Mouse (Mus musculus): ENCODE data around the gene Hlcs. TPM values are rescaled to one million over a fixed set of nuclear protein-coding genes. Genes with fewer than 3 reads are reported as not detected.

The Hlcs gene
- polyA plus RNA-seq, 1 experiment from 2014 or later = 10.3 TPM

- H3K4me1 ChIP-seq = peaks cover 20% of the 10 kb centered on the region
- no peak overlapping the region for H3K9ac ChIP-seq
- H3K4me3 ChIP-seq = no peak overlapping the region
- no peak overlapping the region for H3K27ac ChIP-seq
- ATAC-seq (ENCODE audit: low FRiP score, low read depth) = no peak
- H3K4me2 ChIP-seq (replicated peaks) = 0 out of 2 replicates have a peak overlapping the region, but pooled peaks have one; percentile 24
- H3K27me3 ChIP-seq (replicated peaks) = peaks cover 17% of the 10 kb centered on the region
- no peaks in the 10 kb centered on the region for H3K9me3 ChIP-seq
- H3K36me3 ChIP-seq = no peaks in the 10 kb centered on the region
- 48% methylated on average over 11 of the region's 11 CpGs for WGBS
These were observed 165.2 kb downstream of the Hlcs start for GRCm38 (mm10) chr16:94148139-94148538.

GRCm38 (mm10) chr16:94143325-94143724 lies 170.0 kb downstream of the Hlcs start:
- H3K27ac ChIP-seq = no peak overlapping the region
- H3K9ac ChIP-seq = no peak overlapping the region
- no peak for ATAC-seq (ENCODE audit: low FRiP score, low read depth)
- WGBS = 24% methylated on average over 10 of the region's 10 CpGs
- no peak overlapping the region for H3K4me3 ChIP-seq
- peaks cover 3% of the 10 kb centered on the region; the same call in 1 of the 2 replicates for H3K27me3 ChIP-seq (replicated peaks)
- no peaks in the 10 kb centered on the region for H3K36me3 ChIP-seq
- no peaks in the 10 kb centered on the region for H3K9me3 ChIP-seq
- H3K4me1 ChIP-seq = peaks cover 13% of the 10 kb centered on the region
- peak overlapping the region; percentile 18; the same call in 1 of the 2 replicates for H3K4me2 ChIP-seq (replicated peaks)

GRCm38 (mm10) chr16:94140746-94141145 lies 172.6 kb downstream of the Hlcs start:
- ATAC-seq (ENCODE audit: low FRiP score, low read depth) = no peak
- 70% methylated on average over 10 of the region's 10 CpGs for WGBS
- Histone ChIP-seq H3K4me3 (no peak overlapping the region), H3K4me1 (peaks cover 8% of the 10 kb centered on the region), H3K9me3 (no peaks in the 10 kb centered on the region), H3K27me3 (replicated peaks) (no peaks in the 10 kb centered on the region), H3K4me2 (replicated peaks) (no peak overlapping the region), H3K27ac (no peak overlapping the region), H3K36me3 (no peaks in the 10 kb centered on the region), H3K9ac (no peak overlapping the region)

- no peak for ATAC-seq (ENCODE audit: low FRiP score, low read depth)
- whole genome bisulfite sequencing = 81% methylated on average over 10 of the region's 10 CpGs
- no peak overlapping the region for H3K4me2 ChIP-seq (replicated peaks)
These were observed 179.2 kb downstream of the Hlcs start for GRCm38 (mm10) chr16:94134218-94134617.

GRCm38 (mm10) chr16:94128236-94128835 lies 185.0 kb downstream of the Hlcs start:
- Histone ChIP-seq H3K27ac (no peak overlapping the region), H3K9me3 (no peaks in the 10 kb centered on the region), H3K9ac (no peak overlapping the region), H3K4me1 (peaks cover 10% of the 10 kb centered on the region), H3K36me3 (no peaks in the 10 kb centered on the region), H3K4me3 (no peak overlapping the region), H3K27me3 (replicated peaks) (peaks cover 43% of the 10 kb centered on the region), H3K4me2 (replicated peaks) (no peak overlapping the region)
- 23% methylated on average over 2 of the region's 2 CpGs for WGBS
- ATAC-seq (ENCODE audit: low FRiP score, low read depth) = no peak

More at GRCm38 (mm10) chr16:94134218-94134617, 179.2 kb downstream of the Hlcs start:
- no peak overlapping the region for H3K27ac ChIP-seq
- H3K9ac ChIP-seq = no peak overlapping the region
- no peak overlapping the region for H3K4me3 ChIP-seq
- H3K36me3 ChIP-seq = no peaks in the 10 kb centered on the region
- H3K9me3 ChIP-seq = no peaks in the 10 kb centered on the region
- no peaks in the 10 kb centered on the region for H3K27me3 ChIP-seq (replicated peaks)
- no peaks in the 10 kb centered on the region for H3K4me1 ChIP-seq

GRCm38 (mm10) chr16:94126200-94126599 lies 187.2 kb downstream of the Hlcs start:
- Histone ChIP-seq H3K4me3 (no peak overlapping the region), H3K36me3 (no peaks in the 10 kb centered on the region), H3K27me3 (replicated peaks) (peaks cover 57% of the 10 kb centered on the region), H3K27ac (no peak overlapping the region), H3K4me1 (peaks cover 10% of the 10 kb centered on the region), H3K4me2 (replicated peaks) (peak overlapping the region; percentile 93), H3K9me3 (no peaks in the 10 kb centered on the region), H3K9ac (no peak overlapping the region)
- WGBS = 38% methylated on average over 9 of the region's 9 CpGs
- no peak for ATAC-seq (ENCODE audit: low FRiP score, low read depth)

- Histone ChIP-seq H3K36me3 (no peaks in the 10 kb centered on the region), H3K4me2 (replicated peaks) (peak overlapping the region; percentile 93), H3K9ac (peak overlapping the region; percentile 38), H3K4me3 (peak overlapping the region; percentile 47), H3K9me3 (no peaks in the 10 kb centered on the region), H3K4me1 (peaks cover 10% of the 10 kb centered on the region), H3K27me3 (replicated peaks) (peaks cover 57% of the 10 kb centered on the region), H3K27ac (no peak overlapping the region)
- peak; percentile 66 for ATAC-seq (ENCODE audit: low FRiP score, low read depth)
- WGBS = 1% methylated on average over 83 of the region's 83 CpGs
These were observed 188.0 kb downstream of the Hlcs start for GRCm38 (mm10) chr16:94125172-94125981.

- Histone ChIP-seq H3K4me1 (peaks cover 5% of the 10 kb centered on the region), H3K27ac (no peak overlapping the region), H3K27me3 (replicated peaks) (peaks cover 64% of the 10 kb centered on the region), H3K9ac (no peak overlapping the region), H3K36me3 (no peaks in the 10 kb centered on the region), H3K9me3 (no peaks in the 10 kb centered on the region), H3K4me3 (no peak overlapping the region), H3K4me2 (replicated peaks) (no peak overlapping the region)
- 73% methylated on average over 11 of the region's 11 CpGs for WGBS
- ATAC-seq (ENCODE audit: low FRiP score, low read depth) = no peak
These were observed 190.1 kb downstream of the Hlcs start for GRCm38 (mm10) chr16:94123247-94123646.

GRCm38 (mm10) chr16:94122347-94122746 lies 191.0 kb downstream of the Hlcs start:
- Histone ChIP-seq H3K4me1 (peaks cover 4% of the 10 kb centered on the region), H3K4me3 (no peak overlapping the region), H3K9ac (no peak overlapping the region), H3K9me3 (no peaks in the 10 kb centered on the region), H3K36me3 (no peaks in the 10 kb centered on the region), H3K27me3 (replicated peaks) (peaks cover 59% of the 10 kb centered on the region), H3K27ac (no peak overlapping the region), H3K4me2 (replicated peaks) (no peak overlapping the region)
- no peak for ATAC-seq (ENCODE audit: low FRiP score, low read depth)
- 88% methylated on average over 3 of the region's 3 CpGs for WGBS

GRCm38 (mm10) chr16:94118394-94118793 lies 195.0 kb downstream of the Hlcs start:
- peaks cover 25% of the 10 kb centered on the region for H3K27me3 ChIP-seq (replicated peaks)
- H3K4me2 ChIP-seq (replicated peaks) = no peak overlapping the region
- ATAC-seq (ENCODE audit: low FRiP score, low read depth) = no peak
- no peaks in the 10 kb centered on the region for H3K9me3 ChIP-seq
- no peaks in the 10 kb centered on the region for H3K36me3 ChIP-seq
- no peak overlapping the region for H3K4me3 ChIP-seq
- no peak overlapping the region for H3K27ac ChIP-seq
- no peak overlapping the region for H3K9ac ChIP-seq
- 92% methylated on average over 1 of the region's 1 CpGs for WGBS
- H3K4me1 ChIP-seq = no peaks in the 10 kb centered on the region

- Histone ChIP-seq H3K9me3 (no peaks in the 10 kb centered on the region), H3K4me1 (no peaks in the 10 kb centered on the region), H3K4me2 (replicated peaks) (no peak overlapping the region), H3K36me3 (no peaks in the 10 kb centered on the region), H3K9ac (no peak overlapping the region), H3K27ac (no peak overlapping the region), H3K4me3 (no peak overlapping the region), H3K27me3 (replicated peaks) (peaks cover 16% of the 10 kb centered on the region)
- no peak for ATAC-seq (ENCODE audit: low FRiP score, low read depth)
- WGBS = 71% methylated on average over 6 of the region's 6 CpGs
These were observed 196.0 kb downstream of the Hlcs start for GRCm38 (mm10) chr16:94117333-94117732.

- H3K4me2 ChIP-seq (replicated peaks) = no peak overlapping the region
- no peaks in the 10 kb centered on the region for H3K4me1 ChIP-seq
- no peak overlapping the region for H3K27ac ChIP-seq
- no peaks in the 10 kb centered on the region for H3K36me3 ChIP-seq
- ATAC-seq (ENCODE audit: low FRiP score, low read depth) = no peak
- no peak overlapping the region for H3K4me3 ChIP-seq
- no peak overlapping the region for H3K9ac ChIP-seq
- H3K9me3 ChIP-seq = no peaks in the 10 kb centered on the region
- WGBS = 72% methylated on average over 9 of the region's 9 CpGs
- H3K27me3 ChIP-seq (replicated peaks) = peaks cover 11% of the 10 kb centered on the region; the same call in 1 of the 2 replicates
These were observed 198.7 kb downstream of the Hlcs start for GRCm38 (mm10) chr16:94114693-94115092.

Data from neural tube, embryonic 12.5 days (tissue).